Mouse (Mus musculus) stomach, embryonic 14.5 days (tissue): ENCODE results near the gene Zfp385c. TPM values are rescaled to one million over a fixed set of nuclear protein-coding genes. Genes with fewer than 3 reads are reported as not detected.
"Not testable (repeated sequence)": the region's sequence is repeated elsewhere in the genome, so short reads cannot be mapped to it uniquely, and the experiment has no call there.

ENCODE experiments used
- ATAC-seq: fragments of 200-750 bp; cut with Nextera tagmentation; 2 replicates; pipeline ENCODE4 v1.8.0; 2017; ENCODE audit warnings: low read depth, moderate TSS enrichment; ENCODE audit not compliant: insufficient number of reproducible peaks, insufficient read depth, low FRiP score
- H3K27ac ChIP-seq: fragments of 300-500 bp; sonication (generic); 2 replicates; pipeline ENCODE4 v1.5.1; 2014; ENCODE audit warnings: mild to moderate bottlenecking, low read length, moderate library complexity, mixed read lengths
- H3K27me3 ChIP-seq: fragments of 300-500 bp; sonication (generic); 2 replicates; pipeline ENCODE4 v1.6.1; 2014; ENCODE audit warnings: low read length, control low read depth, mixed read lengths; ENCODE audit not compliant: control insufficient read depth, insufficient read depth
- H3K36me3 ChIP-seq: fragments of 300-500 bp; sonication (generic); 2 replicates; pipeline ENCODE4 v1.6.1; 2014; ENCODE audit warnings: mild to moderate bottlenecking, control low read depth, low read length, moderate library complexity, mixed read lengths; ENCODE audit not compliant: control insufficient read depth, insufficient read depth
- H3K4me1 ChIP-seq: fragments of 300-500 bp; sonication (generic); 2 replicates; pipeline ENCODE4 v1.6.1; 2014; ENCODE audit warnings: low read length, control low read depth, mixed read lengths; ENCODE audit not compliant: control insufficient read depth, insufficient read depth
- H3K4me2 ChIP-seq: fragments of 300-500 bp; sonication (generic); replicated peaks from 2 replicates; pipeline ENCODE4 v1.6.1; 2014; ENCODE audit warnings: low read depth, low read length, control low read depth
- H3K4me3 ChIP-seq: fragments of 300-500 bp; sonication (generic); 2 replicates; pipeline ENCODE4 v1.5.1; 2014; ENCODE audit warnings: low read depth, low read length, control low read depth
- H3K9ac ChIP-seq: fragments of 300-500 bp; sonication (generic); replicated peaks from 2 replicates; pipeline ENCODE4 v1.6.1; 2014; ENCODE audit warnings: low read depth, mild to moderate bottlenecking, control low read depth, low read length, moderate library complexity, mixed read lengths
- H3K9me3 ChIP-seq: fragments of 300-500 bp; sonication (generic); 2 replicates; pipeline ENCODE4 v1.6.1; 2016; ENCODE audit warnings: low read depth, low read length, control low read depth; ENCODE audit not compliant: control insufficient read depth
- WGBS: fragments of 180-500 bp; shearing (Covaris S2); extraction: QIAGEN DNeasy Blood & Tissue Kit; methylation state at CpG from one replicate; pipeline ENCODE4 v1.1.7; 2014; 5-methylcytosine and 5-hydroxymethylcytosine counted together
- polyA plus RNA-seq: library from polyadenylated mRNA; unstranded; fragments of >200 nt; fragmentation: Nextera tagmentation; extraction: Ambion mirVana; gene quantifications from 2 replicates; pipeline ENCODE4 v1.2.1, GENCODE M21; 2014

Zfp385c gene
- polyA plus RNA-seq, 1 experiment from 2014 or later, result not detected

- ATAC-seq, result no peak
- no peak overlapping the region for H3K4me3 ChIP-seq
These were observed 19.1 kb downstream of the Zfp385c start for GRCm38 (mm10) chr11:100673169-100673568.

GRCm38 (mm10) chr11:100671956-100672355, 20.3 kb downstream of the Zfp385c start:
- Histone ChIP-seq H3K4me2 (no peak overlapping the region), H3K4me1 (0 out of 2 replicates have a peak, but pooled peaks cover 3% of the 10 kb centered on the region), H3K9ac (no peak overlapping the region), H3K27ac (no peak overlapping the region), H3K27me3 (0 out of 2 replicates have a peak, but pooled peaks cover 4% of the 10 kb centered on the region), H3K4me3 (no peak overlapping the region), H3K9me3 (no peaks in the 10 kb centered on the region), H3K36me3 (no peaks in the 10 kb centered on the region)
- WGBS, result 40% methylated on average over 2 of the region's 2 CpGs
- ATAC-seq, result no peak

More at GRCm38 (mm10) chr11:100673169-100673568, 19.1 kb downstream of the Zfp385c start:
- whole genome bisulfite sequencing, result 7% methylated on average over 23 of the region's 23 CpGs
- Histone ChIP-seq H3K9me3 (no peaks in the 10 kb centered on the region), H3K9ac (peak overlapping the region; percentile 15; the same call in 1 of the 2 replicates), H3K36me3 (no peaks in the 10 kb centered on the region), H3K27me3 (0 out of 2 replicates have a peak, but pooled peaks cover 4% of the 10 kb centered on the region), H3K27ac (no peak overlapping the region), H3K4me1 (0 out of 2 replicates have a peak, but pooled peaks cover 3% of the 10 kb centered on the region), H3K4me2 (peak overlapping the region; percentile 22; the same call in 1 of the 2 replicates)

GRCm38 (mm10) chr11:100671049-100671448, 21.2 kb downstream of the Zfp385c start:
- Histone ChIP-seq H3K4me2 (no peak overlapping the region), H3K36me3 (no peaks in the 10 kb centered on the region), H3K27ac (no peak overlapping the region), H3K4me3 (no peak overlapping the region), H3K4me1 (0 out of 2 replicates have a peak, but pooled peaks cover 3% of the 10 kb centered on the region), H3K9ac (no peak overlapping the region), H3K9me3 (no peaks in the 10 kb centered on the region), H3K27me3 (0 out of 2 replicates have a peak, but pooled peaks cover 4% of the 10 kb centered on the region)
- WGBS, result 79% methylated on average over 1 of the region's 1 CpGs
- no peak for ATAC-seq

DNA sequence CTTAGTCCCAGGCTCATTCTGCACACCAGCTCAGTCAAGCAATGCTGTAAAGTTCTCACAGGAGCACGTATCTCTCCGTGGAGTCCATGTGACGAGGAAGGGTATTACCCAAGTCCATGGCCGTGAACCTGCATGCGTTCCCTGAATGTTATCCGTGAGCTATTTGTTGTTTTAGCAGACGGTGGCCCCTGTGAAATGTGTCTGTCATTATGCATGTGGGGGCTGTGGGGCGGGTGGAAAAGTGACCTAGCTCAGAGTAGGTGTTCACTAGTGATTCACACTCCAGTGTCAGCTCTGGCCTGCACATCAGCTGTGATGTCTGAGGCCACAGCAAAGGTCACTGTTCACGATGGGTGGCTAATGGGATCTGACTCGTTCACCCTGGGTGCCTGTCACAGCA, 32.4 kb downstream of the Zfp385c start:
- no peaks in the 10 kb centered on the region for H3K27me3 ChIP-seq
- no peaks in the 10 kb centered on the region for H3K36me3 ChIP-seq
- no peak overlapping the region for H3K27ac ChIP-seq
- ATAC-seq, result no peak
- no peak overlapping the region for H3K4me2 ChIP-seq
- H3K4me1 ChIP-seq, result no peaks in the 10 kb centered on the region
- no peaks in the 10 kb centered on the region for H3K9me3 ChIP-seq
- WGBS, result 70% methylated on average over 10 of the region's 10 CpGs
- H3K4me3 ChIP-seq, result no peak overlapping the region
- H3K9ac ChIP-seq, result no peak overlapping the region

GRCm38 (mm10) chr11:100656458-100656857, 35.8 kb downstream of the Zfp385c start:
- Histone ChIP-seq H3K9me3 (no peaks in the 10 kb centered on the region), H3K4me2 (no peak overlapping the region), H3K27me3 (no peaks in the 10 kb centered on the region), H3K27ac (no peak overlapping the region), H3K9ac (no peak overlapping the region), H3K36me3 (no peaks in the 10 kb centered on the region), H3K4me1 (no peaks in the 10 kb centered on the region), H3K4me3 (no peak overlapping the region)
- no peak for ATAC-seq
- WGBS, result 9% methylated on average over 6 of the region's 6 CpGs

DNA sequence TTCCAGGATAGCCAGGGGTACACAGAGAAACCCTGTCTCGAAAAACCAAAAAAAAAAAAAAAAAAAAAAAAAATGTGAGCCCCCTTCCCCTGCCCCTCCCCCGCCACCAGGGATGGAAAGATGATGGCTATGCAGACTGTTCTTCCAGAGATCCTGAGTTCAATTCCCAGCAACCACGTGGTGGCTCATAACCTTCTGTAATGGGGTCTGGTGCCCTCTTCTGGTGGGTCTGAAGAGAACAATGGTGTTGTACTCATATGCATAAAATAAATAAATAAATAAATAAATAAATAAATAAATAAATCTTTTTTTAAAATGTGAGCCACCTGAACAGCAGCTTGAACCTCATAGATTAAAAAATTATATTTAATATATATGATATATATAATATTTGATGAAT, 36.7 kb downstream of the Zfp385c start:
- H3K9me3 ChIP-seq, ATAC-seq, H3K27ac ChIP-seq, H3K4me1 ChIP-seq, H3K4me2 ChIP-seq, H3K36me3 ChIP-seq, H3K27me3 ChIP-seq, H3K9ac ChIP-seq, H3K4me3 ChIP-seq: not testable (repeated sequence)
- 59% methylated on average over 2 of the region's 3 CpGs for WGBS

- H3K27me3 ChIP-seq, result 0 out of 2 replicates have a peak, but pooled peaks cover 6% of the 10 kb centered on the region
- H3K4me2 ChIP-seq, result no peak overlapping the region
- no peaks in the 10 kb centered on the region for H3K9me3 ChIP-seq
- no peaks in the 10 kb centered on the region for H3K4me1 ChIP-seq
- no peaks in the 10 kb centered on the region for H3K36me3 ChIP-seq
- no peak overlapping the region for H3K4me3 ChIP-seq
- H3K27ac ChIP-seq, result no peak overlapping the region
- no peak for ATAC-seq
- 19% methylated on average over 3 of the region's 3 CpGs for WGBS
- H3K9ac ChIP-seq, result no peak overlapping the region
These were observed 40.5 kb downstream of the Zfp385c start for GRCm38 (mm10) chr11:100651748-100652147.

GRCm38 (mm10) chr11:100651205-100651604, 41.0 kb downstream of the Zfp385c start:
- 12% methylated on average over 8 of the region's 8 CpGs for WGBS
- ATAC-seq, result no peak
- Histone ChIP-seq H3K4me3 (no peak overlapping the region), H3K27me3 (0 out of 2 replicates have a peak, but pooled peaks cover 6% of the 10 kb centered on the region), H3K4me1 (no peaks in the 10 kb centered on the region), H3K9me3 (no peaks in the 10 kb centered on the region), H3K36me3 (no peaks in the 10 kb centered on the region), H3K9ac (no peak overlapping the region), H3K27ac (no peak overlapping the region), H3K4me2 (no peak overlapping the region)

DNA sequence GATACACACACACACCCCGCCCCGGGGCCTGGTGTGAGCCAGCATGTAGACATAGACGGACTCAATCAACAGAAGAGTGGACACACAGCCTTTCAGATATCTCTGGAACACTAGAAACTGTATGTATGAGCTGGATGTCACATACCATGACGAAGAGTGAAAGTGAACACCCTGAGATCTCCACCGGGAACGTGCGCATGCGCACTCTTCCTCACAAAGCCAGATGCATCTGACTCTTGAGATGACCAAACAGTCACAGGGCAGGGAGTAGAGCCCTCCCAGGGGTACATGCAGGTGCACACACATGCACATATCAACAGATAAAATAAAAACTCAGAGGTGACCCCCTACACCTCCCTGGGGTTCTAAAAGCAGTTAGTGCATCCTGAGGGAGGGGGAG, 43.9 kb downstream of the Zfp385c start:
- WGBS, result 86% methylated on average over 8 of the region's 8 CpGs
- ATAC-seq, result no peak
- Histone ChIP-seq H3K4me2 (no peak overlapping the region), H3K27ac (no peak overlapping the region), H3K4me1 (no peaks in the 10 kb centered on the region), H3K9me3 (no peaks in the 10 kb centered on the region), H3K36me3 (no peaks in the 10 kb centered on the region), H3K4me3 (no peak overlapping the region), H3K27me3 (0 out of 2 replicates have a peak, but pooled peaks cover 6% of the 10 kb centered on the region), H3K9ac (no peak overlapping the region)
